Mouse (Mus musculus): ENCODE results near the gene Zfp641. TPM values are rescaled to one million over a fixed set of nuclear protein-coding genes. Genes with fewer than 3 reads are reported as not detected.

Gene Zfp641
- polyA plus RNA-seq, 1 experiment from 2014 or later, result 1.1 TPM

Other genes with a start within 250 kb of the Zfp641 start
- gene Pfkm, start 203.6 kb downstream of the Zfp641 start, polyA plus RNA-seq (2015; fragmentation: Nextera tagmentation; extraction: Ambion mirVana), result 119 and 127 TPM in 2 replicates
- gene Senp1, start 202.4 kb downstream of the Zfp641 start, polyA plus RNA-seq (2015; fragmentation: Nextera tagmentation; extraction: Ambion mirVana), result 16.7 and 19.0 TPM in 2 replicates
- 77.6 and 78.1 TPM in 2 replicates for gene Asb8, start 130.5 kb downstream of the Zfp641 start, polyA plus RNA-seq (2015; fragmentation: Nextera tagmentation; extraction: Ambion mirVana)
- gene Ccdc184, start 129.0 kb downstream of the Zfp641 start, polyA plus RNA-seq (2015; fragmentation: Nextera tagmentation; extraction: Ambion mirVana), result 1.6 and 1.7 TPM in 2 replicates
- gene Olfr288, start 100.6 kb downstream of the Zfp641 start, polyA plus RNA-seq (2015; fragmentation: Nextera tagmentation; extraction: Ambion mirVana), result not detected in 2 replicates
- not detected in 2 replicates for gene Gm44579, start 75.2 kb downstream of the Zfp641 start, polyA plus RNA-seq (2015; fragmentation: Nextera tagmentation; extraction: Ambion mirVana)
- not detected in 2 replicates for gene Olfr287, start 75.1 kb downstream of the Zfp641 start, polyA plus RNA-seq (2015; fragmentation: Nextera tagmentation; extraction: Ambion mirVana)
- not detected in 2 replicates for gene Olfr286, start 61.7 kb downstream of the Zfp641 start, polyA plus RNA-seq (2015; fragmentation: Nextera tagmentation; extraction: Ambion mirVana)
- gene H1fnt, start 38.9 kb downstream of the Zfp641 start, polyA plus RNA-seq (2015; fragmentation: Nextera tagmentation; extraction: Ambion mirVana), result not detected in 2 replicates
- not detected in 2 replicates for gene Olfr285, start 21.2 kb upstream of the Zfp641 start, polyA plus RNA-seq (2015; fragmentation: Nextera tagmentation; extraction: Ambion mirVana)
- gene Olfr284, start 44.8 kb upstream of the Zfp641 start, polyA plus RNA-seq (2015; fragmentation: Nextera tagmentation; extraction: Ambion mirVana), result not detected in 2 replicates
- gene Olfr283, start 84.8 kb upstream of the Zfp641 start, polyA plus RNA-seq (2015; fragmentation: Nextera tagmentation; extraction: Ambion mirVana), result not detected in 2 replicates
- not detected in 2 replicates for gene Olfr282, start 135.1 kb upstream of the Zfp641 start, polyA plus RNA-seq (2015; fragmentation: Nextera tagmentation; extraction: Ambion mirVana)
- not detected in 2 replicates for gene Olfr281, start 156.4 kb upstream of the Zfp641 start, polyA plus RNA-seq (2015; fragmentation: Nextera tagmentation; extraction: Ambion mirVana)
- gene OR5BS1P, start 173.7 kb upstream of the Zfp641 start, polyA plus RNA-seq (2015; fragmentation: Nextera tagmentation; extraction: Ambion mirVana), result not detected in 2 replicates
- not detected in 2 replicates for gene Lalba, start 186.6 kb upstream of the Zfp641 start, polyA plus RNA-seq (2015; fragmentation: Nextera tagmentation; extraction: Ambion mirVana)
- not detected in 2 replicates for gene Olfr279, start 196.2 kb upstream of the Zfp641 start, polyA plus RNA-seq (2015; fragmentation: Nextera tagmentation; extraction: Ambion mirVana)
- gene Kansl2, start 238.1 kb upstream of the Zfp641 start, polyA plus RNA-seq (2015; fragmentation: Nextera tagmentation; extraction: Ambion mirVana), result 70.0 and 81.2 TPM in 2 replicates

Measured in heart, embryonic 15.5 days (tissue).